Mouse (Mus musculus): ENCODE data around the gene Prkcsh.

DNA sequence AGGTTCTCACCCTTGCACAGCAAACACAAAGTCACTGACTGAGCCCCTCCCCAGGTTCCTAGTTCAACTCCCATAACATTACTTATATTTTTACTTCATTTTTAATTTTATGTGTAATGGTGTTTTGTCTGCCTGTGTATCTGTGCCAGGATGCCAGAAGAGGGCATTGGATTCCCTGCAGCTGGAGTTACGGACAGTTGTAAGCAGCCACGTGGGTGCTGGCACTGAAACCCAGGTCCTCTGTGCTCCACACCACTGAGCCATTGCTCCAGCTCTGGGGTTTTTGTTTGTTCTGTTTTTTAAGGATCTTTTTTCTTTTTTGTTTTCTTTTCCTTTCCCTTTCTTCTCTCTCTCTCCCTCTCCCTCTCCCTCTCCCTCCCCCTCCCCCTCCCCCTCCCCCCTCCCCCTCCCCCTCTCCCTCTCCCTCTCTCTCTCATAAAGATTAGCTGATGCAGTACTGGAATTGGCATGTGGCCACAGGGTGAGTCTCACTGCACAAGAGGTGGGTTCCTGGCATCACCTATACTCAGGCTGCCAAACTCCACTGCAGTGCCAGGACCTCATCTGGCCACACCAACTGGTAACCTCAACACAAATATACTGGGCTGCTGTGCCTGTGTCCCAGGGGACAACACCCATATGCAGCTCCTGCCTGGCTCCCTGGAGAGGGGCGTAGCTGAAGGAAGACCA lies 6.3 kb upstream of the Prkcsh start:
- TF ChIP-seq CTCF (IDR thresholded peaks at IDR 0.05 in 2 of 3, conservative IDR thresholded peaks at IDR 0.05 in 1 of 3; ENCODE audit: control insufficient read depth in 1 of 3, insufficient read depth in 1 of 3, low read depth in 2 of 3, low read length in 3 of 3, poor library complexity in 1 of 3, severe bottlenecking in 1 of 3) = no peak
- TF ChIP-seq MYC (IDR thresholded peaks at IDR 0.05; ENCODE audit: low read depth, low read length) = peak; percentile 70; the same call in 1 of the 2 replicates
- peak in 1 of 2 experiments; percentile 40; a peak in 1 of 4 replicates for TF ChIP-seq POLR2A (IDR thresholded peaks at IDR 0.05; ENCODE audit: control insufficient read depth in 1 of 2, insufficient read depth in 1 of 2, low read depth in 1 of 2, low read length in 2 of 2, poor library complexity in 1 of 2)
- no peak for TF ChIP-seq TAL1 (IDR thresholded peaks at IDR 0.05; ENCODE audit: low read length)
- no peak for TF ChIP-seq MAZ (IDR thresholded peaks at IDR 0.05; ENCODE audit: low read depth, low read length)
- no peak for TF ChIP-seq MAFK (IDR thresholded peaks at IDR 0.05; ENCODE audit: borderline replicate concordance, low read depth, low read length)
- TF ChIP-seq MAX (IDR thresholded peaks at IDR 0.05; ENCODE audit: low read length) = peak; percentile 42; the same call in 1 of the 2 replicates
- no peak for TF ChIP-seq ZC3H11A (IDR thresholded peaks at IDR 0.05; ENCODE audit: low read depth, low read length)
- no peak for TF ChIP-seq EP300 (IDR thresholded peaks at IDR 0.05; ENCODE audit: low read depth in 1 of 2, low read length in 2 of 2)
- no peak for TF ChIP-seq RCOR1 (IDR thresholded peaks at IDR 0.05; ENCODE audit: low read depth, low read length)

Measured in MEL (cell line).